Mouse (Mus musculus): ENCODE measurements at regions not wholly inside any gene's neighbourhood (a gene's known extent, or its start where the extent isn't known, plus 50 kb on each side); places are given as distances from the start of the nearest gene placed in this dataset.

GRCm38 (mm10) chr1:166735545-166735944, 53.9 kb upstream of the Fmo9 start:
- ATAC-seq (ENCODE audit: insufficient number of reproducible peaks, low FRiP score, low TSS enrichment), result no peak

DNA sequence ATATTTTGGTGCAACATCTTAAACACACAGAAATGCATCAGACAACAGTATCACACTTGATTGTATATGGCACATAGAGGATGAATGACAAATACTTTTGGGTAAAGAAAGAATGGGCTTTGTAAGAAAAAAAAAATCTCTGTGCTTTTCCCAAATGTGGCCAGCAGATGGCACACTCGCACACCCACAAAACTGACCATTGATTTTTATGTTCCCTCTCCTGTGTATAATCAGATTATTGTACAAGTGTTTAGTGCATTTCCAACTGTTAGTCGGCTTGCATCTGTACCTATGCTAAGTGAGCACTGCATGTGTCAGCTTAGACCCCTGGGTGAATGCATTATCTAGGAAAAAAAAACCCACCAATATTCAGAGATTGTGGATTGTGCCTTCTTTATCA, 56.4 kb upstream of the Fmo9 start:
- ATAC-seq (ENCODE audit: insufficient number of reproducible peaks, low FRiP score, low TSS enrichment), result peak; percentile 66; the same call in 1 of the 2 replicates

- peak; percentile 80 for ATAC-seq (ENCODE audit: insufficient number of reproducible peaks, low FRiP score, low TSS enrichment)
These were observed 68.6 kb upstream of the Fmo9 start for GRCm38 (mm10) chr1:166750236-166750635.

DNA sequence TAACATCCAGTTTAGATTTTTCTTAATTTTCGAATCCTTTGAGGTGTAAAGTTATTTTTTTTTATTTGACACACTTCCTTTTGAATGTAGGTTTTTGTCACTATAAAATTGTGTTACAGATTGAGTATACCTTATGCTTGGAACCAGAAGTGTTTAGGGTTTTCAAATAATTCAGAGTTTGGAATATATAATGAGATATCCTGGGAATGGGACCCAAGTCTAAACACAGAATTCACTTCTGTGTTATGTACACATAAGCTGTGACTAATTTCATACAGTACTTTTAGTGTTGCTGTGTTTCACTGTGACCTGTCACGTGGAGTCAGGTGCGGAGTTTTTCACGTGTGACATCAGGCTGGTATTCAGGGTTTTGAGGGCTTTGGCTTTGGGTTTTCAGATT, 69.1 kb upstream of the Fmo9 start:
- no peak for ATAC-seq (ENCODE audit: insufficient number of reproducible peaks, low FRiP score, low TSS enrichment)

GRCm38 (mm10) chr1:166751436-166751835, 69.8 kb upstream of the Fmo9 start:
- no peak for ATAC-seq (ENCODE audit: insufficient number of reproducible peaks, low FRiP score, low TSS enrichment)

GRCm38 (mm10) chr1:166752990-166753709, 71.5 kb upstream of the Fmo9 start:
- ATAC-seq (ENCODE audit: insufficient number of reproducible peaks, low FRiP score, low TSS enrichment), result peak; percentile 95

DNA sequence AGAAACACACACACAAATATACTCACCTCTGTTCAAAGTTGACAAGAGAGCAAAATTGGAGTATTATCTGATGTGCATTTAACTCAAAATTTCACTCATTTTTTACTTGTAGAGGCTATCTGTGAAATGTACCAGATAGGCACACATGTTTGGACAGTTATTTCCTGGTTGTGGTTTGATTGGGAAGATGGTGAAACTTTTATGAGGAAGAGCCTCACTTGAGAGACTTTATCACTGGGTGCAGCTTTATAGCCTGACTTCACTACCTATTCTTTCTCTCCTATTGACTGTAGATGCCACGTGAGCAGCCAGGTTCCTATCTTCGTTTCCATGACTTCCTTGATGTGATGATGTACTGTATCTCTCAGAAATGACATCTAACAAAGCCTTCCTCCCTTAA, 77.3 kb upstream of the Fmo9 start:
- ATAC-seq (ENCODE audit: insufficient number of reproducible peaks, low FRiP score, low TSS enrichment), result no peak

DNA sequence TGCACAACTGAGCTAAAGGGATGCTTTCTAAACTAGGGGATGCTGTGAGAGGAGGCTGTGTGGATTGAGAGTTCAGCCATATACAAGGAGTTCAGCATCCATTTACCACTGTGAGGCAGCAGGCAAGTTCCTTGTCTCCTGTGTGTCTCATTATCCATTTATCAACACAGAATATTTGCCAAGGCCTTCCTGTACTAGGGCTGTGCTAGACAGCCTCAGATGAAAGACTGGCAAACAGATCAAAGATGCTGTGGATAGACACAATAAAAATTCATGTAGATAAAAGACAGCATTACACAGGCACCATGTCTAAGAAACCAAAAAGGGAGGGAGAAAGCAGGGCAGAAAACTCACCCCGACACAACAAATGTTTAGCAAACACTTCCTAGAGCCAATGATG, 91.5 kb upstream of the Fmo9 start:
- no peak for ATAC-seq (ENCODE audit: insufficient number of reproducible peaks, low FRiP score, low TSS enrichment)

DNA sequence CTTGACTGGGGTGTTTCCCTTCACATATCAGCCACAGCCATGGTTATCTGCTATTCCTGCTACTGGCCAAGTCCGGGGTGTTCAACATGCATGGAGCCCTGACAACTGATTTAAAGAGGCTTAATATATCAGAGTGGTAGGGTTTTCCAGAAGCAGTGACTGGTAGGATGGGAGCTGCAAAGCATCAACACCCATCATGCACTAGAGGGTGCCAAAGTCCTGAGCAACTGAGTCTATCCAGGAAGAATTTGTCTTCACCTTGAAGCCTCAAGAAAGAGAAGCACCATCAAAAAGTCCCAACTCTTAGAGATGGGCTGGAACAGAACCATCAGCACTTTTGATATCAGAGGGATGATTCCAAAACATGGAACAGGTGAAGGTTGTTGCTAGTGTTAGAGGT, 100.5 kb upstream of the Fmo9 start:
- peak; percentile 90 for ATAC-seq (ENCODE audit: insufficient number of reproducible peaks, low FRiP score, low TSS enrichment)

DNA sequence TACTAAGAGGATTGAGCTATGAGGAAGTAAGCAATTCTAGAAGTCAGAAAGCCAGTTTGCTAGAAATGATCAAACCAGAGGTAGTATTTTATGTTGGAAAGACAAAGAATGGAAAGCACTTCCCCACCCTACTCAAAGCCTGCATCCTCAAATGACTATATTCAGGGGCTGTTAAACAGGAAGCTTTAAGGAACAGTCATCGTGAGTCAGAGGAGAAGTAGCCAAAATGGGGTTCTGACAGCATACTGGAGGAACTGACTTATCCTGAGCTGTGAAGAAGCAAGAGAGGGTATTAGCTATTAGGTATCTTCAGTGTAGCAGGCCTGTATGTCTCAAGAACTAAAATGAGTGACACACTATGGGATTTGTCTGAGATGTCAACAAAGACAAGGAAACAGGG, 106.3 kb upstream of the Fmo9 start:
- no peak for ATAC-seq (ENCODE audit: insufficient number of reproducible peaks, low FRiP score, low TSS enrichment)

DNA sequence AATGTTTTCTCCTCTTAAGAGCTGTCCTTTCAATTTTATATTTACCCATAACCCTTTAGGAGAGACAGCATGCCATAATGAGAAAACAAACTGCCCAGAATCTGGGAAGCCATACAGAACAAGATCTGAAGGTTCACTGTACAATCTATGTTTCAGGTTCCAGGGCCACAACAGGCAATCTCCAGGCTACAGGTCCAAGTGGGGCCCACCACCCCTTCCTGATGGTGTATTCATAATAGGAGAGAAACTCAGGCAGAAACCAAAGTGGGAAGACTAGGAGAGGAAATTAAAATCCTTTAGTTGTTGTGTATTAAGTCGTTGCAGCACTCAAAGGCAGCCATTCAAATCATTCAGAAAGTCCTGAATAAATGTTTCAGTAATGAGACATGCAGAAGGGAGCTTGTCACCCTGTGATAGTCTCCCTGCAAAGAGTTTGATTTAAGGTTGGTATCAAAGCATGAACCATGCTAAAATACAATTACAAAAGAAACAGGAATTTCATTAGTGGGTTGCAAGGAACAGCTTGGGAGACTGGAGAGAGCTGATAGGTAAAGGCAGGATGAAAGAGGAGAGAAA, 107.3 kb upstream of the Fmo9 start:
- no peak for ATAC-seq (ENCODE audit: insufficient number of reproducible peaks, low FRiP score, low TSS enrichment)

- no peak for ATAC-seq (ENCODE audit: insufficient number of reproducible peaks, low FRiP score, low TSS enrichment)
These were observed 111.5 kb upstream of the Fmo9 start for GRCm38 (mm10) chr1:166793052-166793716.

DNA sequence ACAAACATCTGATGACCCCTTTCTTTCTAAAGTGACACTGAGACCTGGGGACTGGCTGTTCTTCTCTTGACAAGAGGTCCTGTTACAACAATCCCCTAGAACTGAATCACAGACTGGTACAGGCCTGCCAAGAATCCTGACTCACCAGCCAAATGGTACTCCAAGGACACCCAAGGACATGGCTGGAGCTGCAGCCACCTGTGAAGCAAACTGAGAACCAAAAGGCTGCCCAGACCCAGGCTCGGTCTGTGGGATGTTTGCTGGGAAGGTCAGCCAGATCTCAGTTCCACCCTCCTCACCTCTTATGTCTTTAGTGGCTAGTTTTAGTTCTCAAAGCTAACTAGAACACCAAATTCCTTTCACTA, 112.1 kb upstream of the Fmo9 start:
- ATAC-seq (ENCODE audit: insufficient number of reproducible peaks, low FRiP score, low TSS enrichment), result no peak

DNA sequence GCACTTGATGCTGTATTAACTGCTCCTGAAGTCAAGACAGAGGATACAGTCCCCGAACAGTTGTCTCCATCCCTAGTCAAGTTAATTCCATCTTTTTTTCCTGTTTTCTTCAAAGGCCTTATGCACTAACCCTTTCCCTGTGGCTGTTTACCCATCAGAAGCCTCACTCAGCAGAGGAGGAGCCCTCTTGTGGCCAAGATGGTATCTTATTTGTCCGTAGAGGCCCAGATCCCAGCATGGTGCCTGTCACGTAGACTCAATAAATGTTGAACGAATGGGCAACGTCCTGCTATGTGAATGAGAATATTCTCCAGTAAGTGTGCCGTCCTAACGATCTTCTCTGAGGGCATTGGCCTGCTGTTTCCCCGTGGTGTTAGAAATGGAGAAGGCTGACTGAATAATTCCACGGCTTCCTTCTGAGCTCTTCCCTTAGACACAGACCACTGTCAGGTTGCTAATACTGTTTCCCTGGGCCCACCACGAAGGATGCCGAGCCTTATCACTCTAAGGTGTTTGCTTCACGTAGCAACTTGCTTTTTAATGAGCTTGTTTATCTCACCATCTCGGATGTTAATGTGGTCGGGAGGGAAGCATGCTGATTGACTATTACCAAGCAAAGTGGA, 113.1 kb upstream of the Fmo9 start:
- peak; percentile 56 for ATAC-seq (ENCODE audit: insufficient number of reproducible peaks, low FRiP score, low TSS enrichment)

GRCm38 (mm10) chr1:166795613-166796012, 114.0 kb upstream of the Fmo9 start:
- ATAC-seq (ENCODE audit: insufficient number of reproducible peaks, low FRiP score, low TSS enrichment), result no peak

DNA sequence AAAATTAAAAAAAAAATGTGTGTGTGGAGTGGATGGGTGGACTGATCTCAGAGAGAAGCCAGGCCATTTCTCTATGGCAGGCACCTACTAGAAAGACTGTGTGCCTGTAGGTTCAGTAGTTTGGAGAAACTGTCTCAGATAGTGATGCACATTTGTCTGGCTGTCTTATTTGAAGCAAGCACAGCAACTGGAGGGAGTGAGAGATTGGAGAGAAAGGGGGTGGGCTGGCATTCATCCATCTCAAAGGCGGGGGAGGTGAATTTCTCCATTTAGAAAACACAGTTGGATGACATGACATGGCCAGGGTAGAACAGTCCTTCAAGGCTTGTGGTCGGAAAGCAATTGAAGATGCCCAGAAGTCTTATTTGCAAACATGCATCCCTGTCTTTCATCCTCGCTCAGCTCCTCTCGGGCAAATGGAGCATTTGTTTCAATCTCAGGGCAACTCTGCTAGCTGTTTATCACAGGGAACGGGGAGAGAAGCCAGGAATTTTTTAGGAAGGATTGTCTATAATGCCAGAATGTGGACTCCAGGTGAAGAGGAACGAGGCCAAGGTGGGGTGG, 114.8 kb upstream of the Fmo9 start:
- no peak for ATAC-seq (ENCODE audit: insufficient number of reproducible peaks, low FRiP score, low TSS enrichment)

- ATAC-seq (ENCODE audit: insufficient number of reproducible peaks, low FRiP score, low TSS enrichment), result no peak
These were observed 115.3 kb upstream of the Fmo9 start for GRCm38 (mm10) chr1:166796931-166797330.

GRCm38 (mm10) chr1:166800953-166801603, 119.4 kb upstream of the Fmo9 start:
- peak; percentile 90 for ATAC-seq (ENCODE audit: insufficient number of reproducible peaks, low FRiP score, low TSS enrichment)

DNA sequence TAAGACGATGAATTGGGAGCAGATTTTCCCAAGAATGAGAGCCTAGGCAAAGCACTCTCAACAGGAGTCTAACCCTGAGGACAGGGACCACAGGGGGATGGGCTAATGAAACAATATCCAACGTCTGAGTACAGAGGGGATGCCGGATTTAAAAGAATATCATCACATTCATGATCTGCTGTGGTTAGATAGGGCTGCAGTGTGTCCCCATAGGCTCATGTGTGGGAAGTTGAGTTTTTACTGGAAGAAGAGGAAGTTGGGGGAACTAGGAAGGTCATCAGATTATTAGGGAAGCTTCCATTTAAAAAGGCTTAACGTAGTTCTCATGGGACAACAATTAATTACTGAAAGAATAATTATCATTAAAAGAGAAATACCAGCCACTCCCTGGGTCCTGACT, 120.3 kb upstream of the Fmo9 start:
- no peak for ATAC-seq (ENCODE audit: insufficient number of reproducible peaks, low FRiP score, low TSS enrichment)

DNA sequence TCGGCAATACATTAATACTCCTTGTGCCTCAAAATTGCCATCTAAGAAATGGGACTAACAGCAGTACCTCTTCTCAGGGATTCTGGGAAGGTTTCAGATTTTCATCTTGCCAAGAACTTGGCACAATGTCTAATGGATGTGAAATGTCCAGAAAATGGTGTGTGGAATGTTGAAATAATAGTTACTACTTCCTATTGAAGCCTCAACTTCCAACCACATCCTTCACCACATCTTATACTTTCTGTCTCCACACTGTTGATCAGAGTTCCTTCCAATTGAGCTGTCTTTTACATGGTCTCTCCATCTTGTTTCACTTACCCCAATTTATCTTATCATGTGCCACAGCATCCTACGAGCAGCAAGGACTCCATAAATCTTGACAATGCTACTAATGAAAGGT, 122.3 kb upstream of the Fmo9 start:
- ATAC-seq (ENCODE audit: insufficient number of reproducible peaks, low FRiP score, low TSS enrichment), result no peak

- ATAC-seq (ENCODE audit: insufficient number of reproducible peaks, low FRiP score, low TSS enrichment), result no peak
These were observed 122.7 kb upstream of the Fmo9 start for GRCm38 (mm10) chr1:166804333-166804732.
